22 mouse cellular contexts compared by ENCODE assay signal in the genomic region with DNA sequence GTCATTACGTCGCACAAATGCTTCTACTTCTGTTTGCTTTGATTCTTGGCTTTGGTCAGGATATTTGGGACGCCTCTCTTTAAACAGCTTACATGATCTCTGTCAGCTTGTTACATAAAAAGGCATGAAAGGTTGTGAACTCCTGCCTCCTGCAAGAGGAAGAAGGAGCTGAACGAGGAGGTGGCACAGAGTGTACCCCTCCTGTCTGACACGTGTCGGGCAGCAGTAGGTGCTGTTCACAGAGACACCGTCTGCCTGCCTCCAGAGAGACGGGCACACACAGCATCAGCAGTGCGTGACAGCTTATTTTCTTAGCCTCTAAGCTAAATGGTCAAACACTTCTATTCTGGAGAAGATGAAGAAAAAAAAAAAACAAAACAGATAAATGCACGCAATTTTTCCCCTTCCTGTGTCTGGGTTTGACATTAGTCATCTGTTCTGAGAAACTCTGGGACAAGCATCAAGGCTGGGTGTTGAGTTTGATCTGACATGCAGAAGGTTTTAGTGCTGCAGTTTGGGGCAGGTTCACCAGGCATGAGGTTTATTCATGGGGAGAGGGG.
"Had no signal": no experiment of that assay in that cellular context is flagged by ENCODE, and none has a peak within 500 bp of the region (broad histone marks: within the 10 kb centered on the region; RNA-seq: fewer than 3 reads in every experiment).

No protein-coding gene starts in this region.

- DNase-seq: kidney, adult 18-20 months; kidney, adult 9 months; kidney, postnatal 14 days; kidney, postnatal 4 days; liver; lung, adult 18-20 months; lung, postnatal 14 days; lung, postnatal 4 days; right cerebral cortex, adult 18-20 months; right cerebral cortex, postnatal 14 days; right cerebral cortex, postnatal 4 days; thymus, postnatal 25 days had no signal

- ATAC-seq: intestine, embryonic 16.5 days; liver, embryonic 12.5 days had no signal

- H3K36me3 ChIP-seq: limb, embryonic 10.5 days; limb, embryonic 13.5 days; liver, embryonic 12.5 days; liver, embryonic 15.5 days; lung, embryonic 15.5 days; midbrain, embryonic 10.5 days; neural tube, embryonic 12.5 days; neural tube, embryonic 15.5 days; stomach, embryonic 15.5 days had no signal

- H3K9me3 ChIP-seq: limb, embryonic 10.5 days; limb, embryonic 13.5 days; liver, embryonic 12.5 days; liver, embryonic 15.5 days; lung, embryonic 15.5 days; midbrain, embryonic 10.5 days; neural tube, embryonic 12.5 days; neural tube, embryonic 15.5 days; stomach, embryonic 15.5 days had no signal

- H3K27me3 ChIP-seq: limb, embryonic 13.5 days; liver, embryonic 12.5 days; liver, embryonic 15.5 days; lung, embryonic 15.5 days; neural tube, embryonic 12.5 days; stomach, embryonic 15.5 days had no signal

- H3K4me3 ChIP-seq: limb, embryonic 10.5 days; limb, embryonic 13.5 days; liver, embryonic 12.5 days; liver, embryonic 15.5 days; lung, embryonic 15.5 days; midbrain, embryonic 10.5 days; neural tube, embryonic 12.5 days; neural tube, embryonic 15.5 days; stomach, embryonic 15.5 days had no signal

- H3K4me1 ChIP-seq: liver, embryonic 12.5 days; lung, embryonic 15.5 days; neural tube, embryonic 15.5 days; stomach, embryonic 15.5 days had no signal
